Mouse (Mus musculus) ES-E14 (cell line): ENCODE data around the gene Itgb6.

Experiments used
- CHD2 ChIP-seq: IDR thresholded peaks from 2 replicates; pipeline ENCODE4 v1.6.1; 2014; ENCODE audit warnings: mild to moderate bottlenecking, low read depth, low read length, inconsistent platforms
- ZC3H11A ChIP-seq: IDR thresholded peaks from 2 replicates; pipeline ENCODE4 v1.6.1; 2012; ENCODE audit warnings: low read depth, mild to moderate bottlenecking, inconsistent platforms, low read length, borderline replicate concordance
- ZNF384 ChIP-seq: IDR thresholded peaks from 2 replicates; pipeline ENCODE4 v1.6.1; 2012; ENCODE audit warnings: low read depth, low read length, inconsistent platforms

GRCm38 (mm10) chr2:60611622-60612021, 110.8 kb downstream of the Itgb6 start:
- TF ChIP-seq ZNF384: no peak
- no peak for TF ChIP-seq ZC3H11A
- no peak for TF ChIP-seq CHD2
